Mouse (Mus musculus): Measurements from ENCODE around the gene Ube2h. TPM values are rescaled to one million over a fixed set of nuclear protein-coding genes. Genes with fewer than 3 reads are reported as not detected.
"Not testable (repeated sequence)": the region's sequence is repeated elsewhere in the genome, so short reads cannot be mapped to it uniquely, and the experiment has no call there.

Ube2h gene
- polyA plus RNA-seq, 1 experiment from 2014 or later: 61.0 TPM

DNA sequence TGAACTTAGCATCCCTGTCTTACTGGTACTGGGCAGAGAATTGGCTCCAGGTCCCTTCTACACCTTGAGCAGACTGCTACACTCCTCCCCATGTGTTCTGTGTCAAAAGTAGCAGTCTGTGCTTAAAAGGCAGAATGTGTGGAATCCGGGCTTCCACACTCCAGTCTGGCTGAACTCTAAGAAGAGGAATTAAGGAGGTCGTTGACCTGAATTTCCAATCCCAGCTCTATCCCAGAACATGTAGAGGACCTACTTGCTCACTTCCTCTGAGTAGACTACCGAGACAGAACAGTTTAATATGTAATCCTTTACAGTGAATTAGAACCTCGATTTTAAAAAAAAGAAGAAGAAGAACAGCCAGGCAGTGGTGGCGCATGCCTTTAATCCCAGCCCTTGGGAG is 14.9 kb upstream of the Ube2h start:
- H3K4me1 ChIP-seq (replicated peaks): no peaks in the 10 kb centered on the region
- 85% methylated on average over 5 of the region's 5 CpGs for WGBS
- H3K4me3 ChIP-seq: no peak overlapping the region
- no peaks in the 10 kb centered on the region for H3K27me3 ChIP-seq
- H3K4me2 ChIP-seq: no peak overlapping the region
- H3K36me3 ChIP-seq: no peaks in the 10 kb centered on the region
- no peaks in the 10 kb centered on the region for H3K9me3 ChIP-seq
- H3K9ac ChIP-seq: no peak overlapping the region
- no peak overlapping the region for H3K27ac ChIP-seq
- no peak for ATAC-seq (ENCODE audit: low FRiP score)

DNA sequence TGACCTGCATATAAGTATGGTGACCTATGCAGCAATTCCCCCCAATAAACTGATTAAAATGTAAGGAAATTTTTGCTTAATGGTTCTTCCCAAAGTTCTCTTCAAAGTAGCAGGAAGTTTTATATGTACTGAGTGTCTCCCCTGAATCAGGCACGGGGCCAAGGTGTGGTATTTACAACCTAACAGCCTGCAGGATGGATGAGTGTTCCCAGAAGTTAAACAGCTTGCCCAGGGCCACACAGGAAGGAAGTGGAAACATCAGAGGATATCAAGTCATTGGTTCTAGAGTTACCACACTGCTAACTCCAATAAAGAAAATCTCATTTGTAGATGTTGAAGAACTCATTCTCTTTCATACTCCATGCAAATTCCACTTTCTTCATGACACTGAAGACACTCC is 7.7 kb upstream of the Ube2h start:
- H3K4me2 ChIP-seq: no peak overlapping the region
- no peak overlapping the region for H3K27ac ChIP-seq
- H3K9ac ChIP-seq: no peak overlapping the region
- peaks cover 4% of the 10 kb centered on the region; the same call in 1 of the 2 replicates for H3K9me3 ChIP-seq
- H3K4me1 ChIP-seq (replicated peaks): no peaks in the 10 kb centered on the region
- 72% methylated on average over 1 of the region's 1 CpGs for WGBS
- no peaks in the 10 kb centered on the region for H3K27me3 ChIP-seq
- ATAC-seq (ENCODE audit: low FRiP score): no peak
- no peak overlapping the region for H3K4me3 ChIP-seq
- no peaks in the 10 kb centered on the region for H3K36me3 ChIP-seq

DNA sequence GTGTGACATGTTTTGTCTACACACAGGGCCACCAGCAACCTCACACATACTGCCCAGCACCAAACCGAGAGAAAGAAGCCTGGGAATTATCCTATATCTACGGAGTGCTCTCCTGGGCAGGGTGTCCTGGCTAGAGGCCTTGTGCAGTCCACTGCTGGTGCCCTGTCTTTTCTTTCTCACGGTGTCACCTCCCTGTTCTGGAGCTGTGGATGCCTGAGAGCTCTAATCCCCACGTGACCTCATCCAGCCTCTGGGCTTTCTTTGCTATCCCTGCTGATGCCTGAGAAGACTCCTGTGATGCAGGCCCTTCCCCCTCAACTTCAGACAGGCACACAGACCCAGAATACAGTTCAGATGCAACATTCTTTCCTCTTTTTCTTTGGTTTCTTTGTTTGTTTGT is 4.4 kb upstream of the Ube2h start:
- no peaks in the 10 kb centered on the region for H3K36me3 ChIP-seq
- peaks cover 4% of the 10 kb centered on the region; the same call in 1 of the 2 replicates for H3K9me3 ChIP-seq
- no peaks in the 10 kb centered on the region for H3K27me3 ChIP-seq
- 40% methylated on average over 4 of the region's 4 CpGs for WGBS
- H3K4me1 ChIP-seq (replicated peaks): peaks cover 3% of the 10 kb centered on the region
- no peak overlapping the region for H3K9ac ChIP-seq
- ATAC-seq (ENCODE audit: low FRiP score): no peak
- H3K4me3 ChIP-seq: no peak overlapping the region
- H3K27ac ChIP-seq: no peak overlapping the region
- no peak overlapping the region for H3K4me2 ChIP-seq

DNA sequence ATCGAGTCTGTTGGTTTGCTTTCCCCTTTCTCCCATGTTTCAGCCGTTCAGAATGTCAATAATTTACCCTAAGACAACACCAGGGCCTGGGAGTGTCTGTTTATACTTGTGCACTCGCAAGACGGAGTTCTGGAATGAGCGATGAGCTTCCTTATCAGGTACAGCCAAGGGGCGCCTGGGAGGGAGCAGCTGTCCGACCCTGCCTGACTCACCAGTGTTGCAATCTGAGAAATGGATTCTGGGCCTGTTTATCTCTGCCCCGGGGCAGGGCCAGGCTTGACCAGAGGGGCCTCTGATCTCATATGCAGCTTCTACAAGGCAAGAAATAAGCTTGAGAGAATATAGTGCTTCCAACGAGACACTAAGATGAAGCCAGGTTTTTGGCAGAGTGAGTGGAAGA is 3.4 kb upstream of the Ube2h start:
- WGBS: 74% methylated on average over 9 of the region's 9 CpGs
- Histone ChIP-seq H3K36me3 (no peaks in the 10 kb centered on the region), H3K27me3 (no peaks in the 10 kb centered on the region)

DNA sequence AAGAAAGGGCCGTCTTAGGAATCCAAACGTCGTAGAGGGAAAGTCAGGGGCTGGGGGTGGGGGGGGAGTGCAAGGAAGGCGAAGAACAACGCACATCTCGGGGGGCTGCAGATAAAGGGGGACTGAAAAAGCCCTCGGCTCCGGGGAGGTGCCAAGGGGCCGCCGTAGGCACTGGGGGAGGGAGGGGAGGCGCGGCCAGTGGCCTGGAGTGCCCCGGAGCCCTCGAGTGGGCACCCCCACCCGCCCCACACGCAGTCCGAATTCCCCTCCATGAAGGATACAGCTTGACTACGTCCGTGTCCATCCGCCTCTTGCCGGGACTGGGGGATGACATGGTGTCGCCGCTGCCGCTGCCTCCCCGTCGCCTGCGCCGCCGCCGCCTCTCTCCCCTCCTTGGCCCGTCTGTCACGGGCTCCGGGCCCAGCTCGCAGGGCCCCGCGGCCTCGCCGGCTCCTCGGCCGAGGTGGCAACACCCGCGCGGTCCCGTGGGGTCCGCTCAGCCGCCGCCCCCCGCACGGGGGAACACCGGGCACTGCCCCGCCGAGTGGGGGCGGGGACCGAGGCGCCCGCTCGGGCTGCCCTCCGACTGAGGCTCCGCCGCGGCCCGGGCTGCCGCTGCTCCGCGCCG is 454 bp downstream of the Ube2h start:
- WGBS: 0% methylated on average over 28 of the region's 66 CpGs
- not testable (repeated sequence) for H3K27me3 ChIP-seq, H3K9me3 ChIP-seq, H3K36me3 ChIP-seq
- Histone ChIP-seq H3K27ac (peak overlapping the region; percentile 97), H3K4me3 (peak overlapping the region; percentile 81), H3K4me2 (peak overlapping the region; percentile 89), H3K4me1 (replicated peaks) (peaks cover 35% of the 10 kb centered on the region), H3K9ac (peak overlapping the region; percentile 96)
- peak; percentile 40 for ATAC-seq (ENCODE audit: low FRiP score)

More for the DNA sequence above, 3.4 kb upstream of the Ube2h start:
- Histone ChIP-seq H3K9ac (no peak overlapping the region), H3K9me3 (no peaks in the 10 kb centered on the region), H3K4me3 (no peak overlapping the region), H3K4me2 (no peak overlapping the region), H3K27ac (no peak overlapping the region), H3K4me1 (replicated peaks) (peaks cover 3% of the 10 kb centered on the region)
- no peak for ATAC-seq (ENCODE audit: low FRiP score)

DNA sequence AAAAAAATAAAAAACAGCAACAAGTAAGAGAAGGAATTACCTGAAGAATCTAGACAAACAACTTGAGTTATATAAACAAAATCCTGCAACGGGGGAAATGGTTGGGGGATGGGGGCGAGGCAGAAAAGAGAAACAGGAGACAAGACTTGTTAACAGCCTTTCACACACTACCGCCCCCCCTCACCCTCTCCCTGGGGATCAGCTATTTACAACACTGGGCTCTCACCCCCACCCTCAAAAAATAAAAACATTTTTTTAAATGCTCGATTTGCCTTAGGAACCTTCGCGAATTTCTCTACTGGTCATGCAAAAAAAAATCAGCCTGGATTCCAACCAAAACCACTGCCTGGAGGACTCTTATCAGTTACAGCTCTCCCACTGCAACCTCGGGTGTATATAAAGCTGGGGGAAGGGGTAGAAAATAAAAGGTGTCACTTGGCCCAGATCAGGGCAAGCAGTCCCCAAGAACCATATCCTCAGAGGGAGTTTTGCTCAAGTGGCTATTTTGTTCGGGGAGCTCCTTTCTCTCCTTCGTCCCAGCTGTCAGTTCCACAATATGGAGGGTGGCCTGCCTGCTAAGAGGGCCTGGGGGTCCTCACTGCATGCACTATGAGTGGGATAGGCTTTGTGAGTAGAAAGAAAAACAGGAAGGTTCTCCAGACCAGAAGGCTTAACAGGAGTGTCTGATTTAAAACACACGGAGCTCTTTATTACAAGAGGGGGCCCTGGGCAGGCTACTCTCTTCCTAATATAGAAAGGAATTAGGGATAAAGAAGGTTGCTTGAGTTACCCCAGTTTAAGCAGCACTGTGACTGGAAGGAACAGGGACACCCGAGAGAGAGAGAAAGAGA is 1.3 kb downstream of the Ube2h start:
- H3K4me3 ChIP-seq: peak overlapping the region; percentile 81
- peak overlapping the region; percentile 97 for H3K27ac ChIP-seq
- WGBS: under 1% methylated on average over 11 of the region's 11 CpGs
- no peaks in the 10 kb centered on the region for H3K27me3 ChIP-seq
- H3K9ac ChIP-seq: peak overlapping the region; percentile 96
- peaks cover 36% of the 10 kb centered on the region for H3K4me1 ChIP-seq (replicated peaks)
- ATAC-seq (ENCODE audit: low FRiP score): no peak
- H3K4me2 ChIP-seq: peak overlapping the region; percentile 89
- no peaks in the 10 kb centered on the region for H3K9me3 ChIP-seq
- peaks cover 5% of the 10 kb centered on the region for H3K36me3 ChIP-seq

DNA sequence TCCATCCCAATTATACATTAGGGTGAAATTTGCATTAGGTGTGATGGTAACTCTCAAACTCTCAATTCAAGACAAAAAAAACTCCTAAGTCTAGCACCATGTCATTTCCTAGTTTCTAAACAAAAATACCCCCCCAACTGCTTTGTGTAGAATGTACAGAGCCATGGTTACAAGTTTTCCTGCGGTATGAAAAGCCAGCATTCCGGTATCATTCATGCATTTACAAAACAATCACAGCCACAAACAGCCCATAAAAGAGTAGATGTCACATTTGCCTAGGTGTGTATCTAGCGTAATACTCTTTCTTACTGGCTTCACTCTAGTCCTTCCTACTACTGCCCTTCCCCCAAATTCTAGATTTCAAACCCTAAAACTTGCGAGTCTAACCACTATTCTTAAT is 2.2 kb downstream of the Ube2h start:
- H3K4me2 ChIP-seq: peak overlapping the region; percentile 89
- 8% methylated on average over 4 of the region's 4 CpGs for WGBS
- H3K9me3 ChIP-seq: no peaks in the 10 kb centered on the region
- H3K27me3 ChIP-seq: no peaks in the 10 kb centered on the region
- peaks cover 13% of the 10 kb centered on the region for H3K36me3 ChIP-seq
- H3K4me3 ChIP-seq: peak overlapping the region; percentile 81
- peak overlapping the region; percentile 76 for H3K9ac ChIP-seq
- ATAC-seq (ENCODE audit: low FRiP score): no peak
- peaks cover 36% of the 10 kb centered on the region for H3K4me1 ChIP-seq (replicated peaks)
- H3K27ac ChIP-seq: peak overlapping the region; percentile 91

DNA sequence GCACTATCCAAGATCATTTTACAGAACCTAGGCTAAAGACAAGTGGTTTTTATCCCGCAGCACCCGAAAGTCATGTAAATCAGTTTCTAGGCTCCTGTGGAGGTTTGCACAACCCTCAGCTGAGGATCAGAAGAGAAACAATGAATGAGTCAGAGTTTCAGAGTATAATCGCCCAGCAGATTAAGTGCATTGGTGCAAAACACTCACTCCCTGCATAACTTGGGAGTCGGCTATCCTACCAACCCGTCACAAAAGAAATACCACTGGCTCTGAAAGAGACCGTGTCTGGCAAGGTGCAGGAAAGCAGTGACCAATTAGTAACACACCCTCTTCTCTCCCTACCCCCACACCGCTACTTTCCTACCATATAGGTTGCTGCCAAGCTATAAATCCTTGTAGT is 3.4 kb downstream of the Ube2h start:
- Histone ChIP-seq H3K4me3 (peak overlapping the region; percentile 81), H3K9me3 (no peaks in the 10 kb centered on the region), H3K36me3 (peaks cover 17% of the 10 kb centered on the region), H3K27me3 (no peaks in the 10 kb centered on the region), H3K27ac (peak overlapping the region; percentile 91), H3K4me1 (replicated peaks) (peaks cover 36% of the 10 kb centered on the region), H3K4me2 (peak overlapping the region; percentile 89), H3K9ac (peak overlapping the region; percentile 76)
- WGBS: 3% methylated on average over 7 of the region's 7 CpGs
- no peak for ATAC-seq (ENCODE audit: low FRiP score)

DNA sequence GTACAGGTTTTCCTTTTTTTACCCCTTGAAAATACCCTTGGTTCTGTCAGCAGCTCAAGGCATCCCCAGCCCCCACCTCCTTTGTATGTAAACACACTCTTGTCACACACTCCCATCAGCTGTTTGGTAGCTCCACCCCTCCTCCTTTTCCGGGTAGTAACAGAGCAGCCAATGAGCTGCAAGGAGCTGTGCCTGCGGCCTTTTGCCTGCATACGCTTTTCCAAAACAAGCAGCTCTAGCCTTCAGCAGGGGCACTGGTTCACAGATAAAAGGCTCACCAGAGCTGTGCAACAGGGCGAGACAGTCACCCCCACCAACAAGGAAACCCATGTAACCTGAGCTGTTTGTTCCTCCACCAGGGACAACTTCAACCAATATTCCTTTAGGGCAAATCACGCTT is 4.0 kb downstream of the Ube2h start:
- peaks cover 23% of the 10 kb centered on the region for H3K36me3 ChIP-seq
- peak; percentile 57 for ATAC-seq (ENCODE audit: low FRiP score)
- H3K4me2 ChIP-seq: peak overlapping the region; percentile 89
- H3K4me1 ChIP-seq (replicated peaks): peaks cover 36% of the 10 kb centered on the region
- H3K4me3 ChIP-seq: peak overlapping the region; percentile 81
- no peaks in the 10 kb centered on the region for H3K9me3 ChIP-seq
- WGBS: 0% methylated on average over 5 of the region's 5 CpGs
- H3K27ac ChIP-seq: peak overlapping the region; percentile 91
- H3K27me3 ChIP-seq: no peaks in the 10 kb centered on the region
- H3K9ac ChIP-seq: peak overlapping the region; percentile 76

DNA sequence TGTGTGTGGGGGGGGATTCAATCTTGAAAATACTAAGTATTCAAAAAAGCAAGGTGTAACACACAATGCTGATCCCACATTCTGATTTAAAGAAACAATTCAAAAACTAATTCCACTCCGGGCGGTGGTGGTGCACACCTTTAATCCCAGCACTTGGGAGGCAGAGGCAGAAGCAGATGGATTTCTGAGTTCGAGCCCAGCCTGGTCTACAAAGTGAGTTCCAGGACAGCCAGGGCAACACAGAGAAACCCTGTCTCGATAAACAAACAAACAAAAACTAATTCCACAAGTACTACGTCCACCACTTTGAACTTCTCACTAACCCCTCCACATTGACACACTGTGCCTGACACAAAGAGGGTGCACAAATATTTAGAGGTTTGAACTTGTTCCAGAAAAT is 4.7 kb downstream of the Ube2h start:
- WGBS: 90% methylated on average over 5 of the region's 5 CpGs
- Histone ChIP-seq H3K9ac (0 out of 2 replicates have a peak overlapping the region, but pooled peaks have one; percentile 76), H3K9me3 (no peaks in the 10 kb centered on the region), H3K4me1 (replicated peaks) (peaks cover 34% of the 10 kb centered on the region), H3K4me3 (peak overlapping the region; percentile 81; the same call in 1 of the 2 replicates), H3K36me3 (peaks cover 27% of the 10 kb centered on the region), H3K27ac (peak overlapping the region; percentile 91; the same call in 1 of the 2 replicates), H3K4me2 (peak overlapping the region; percentile 89), H3K27me3 (no peaks in the 10 kb centered on the region)
- ATAC-seq (ENCODE audit: low FRiP score): no peak

DNA sequence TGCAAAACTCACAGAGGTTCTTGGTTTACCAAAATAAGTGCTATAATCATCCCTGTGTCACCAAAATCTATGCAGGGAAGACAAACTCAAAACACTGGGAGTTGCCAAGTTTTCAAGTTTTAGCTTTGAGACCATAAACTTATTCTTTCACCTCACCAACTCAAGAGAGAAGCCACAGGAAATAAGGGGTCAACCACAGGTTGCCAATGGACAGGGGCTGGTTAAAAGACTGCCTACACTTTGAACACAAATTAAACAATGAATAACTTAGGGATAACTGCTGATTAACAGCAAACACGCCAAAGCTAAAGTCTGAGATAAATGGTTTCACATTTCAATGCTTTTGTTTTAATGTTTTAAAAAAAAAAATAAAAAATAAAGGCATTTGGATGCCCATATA is 5.2 kb downstream of the Ube2h start:
- no peaks in the 10 kb centered on the region for H3K27me3 ChIP-seq
- no peaks in the 10 kb centered on the region for H3K9me3 ChIP-seq
- no peak overlapping the region for H3K4me2 ChIP-seq
- H3K36me3 ChIP-seq: peaks cover 28% of the 10 kb centered on the region
- no peak overlapping the region for H3K9ac ChIP-seq
- no peak for ATAC-seq (ENCODE audit: low FRiP score)
- no peak overlapping the region for H3K27ac ChIP-seq
- no peak overlapping the region for H3K4me3 ChIP-seq
- H3K4me1 ChIP-seq (replicated peaks): peaks cover 33% of the 10 kb centered on the region
- 94% methylated on average over 1 of the region's 1 CpGs for WGBS

DNA sequence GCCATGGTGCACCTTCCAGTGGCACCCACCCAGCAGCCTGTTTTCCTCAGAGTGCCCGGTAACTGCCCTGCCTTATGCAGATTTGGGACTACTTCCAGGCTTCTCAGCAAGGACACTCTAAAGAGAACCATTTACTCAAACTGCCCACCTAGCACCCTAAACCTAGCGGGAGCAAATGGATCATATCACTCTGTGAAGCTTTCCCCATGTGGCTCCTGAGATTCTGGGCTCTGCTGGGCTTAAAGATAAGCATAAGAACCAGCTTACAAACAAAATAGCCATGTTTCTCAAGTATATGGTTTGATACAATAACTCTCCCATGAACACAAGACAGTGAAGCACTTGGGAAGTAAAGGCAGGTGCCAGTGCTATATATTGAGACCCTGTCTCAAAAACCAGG is 11.8 kb downstream of the Ube2h start:
- Histone ChIP-seq H3K27me3 (no peaks in the 10 kb centered on the region), H3K27ac (no peak overlapping the region), H3K4me2 (no peak overlapping the region), H3K9me3 (no peaks in the 10 kb centered on the region), H3K36me3 (peaks cover 40% of the 10 kb centered on the region), H3K9ac (no peak overlapping the region), H3K4me3 (no peak overlapping the region), H3K4me1 (replicated peaks) (no peaks in the 10 kb centered on the region)
- no peak for ATAC-seq (ENCODE audit: low FRiP score)
- WGBS: 91% methylated on average over 2 of the region's 2 CpGs
